1 mouse cellular context compared by ENCODE assay signal in the genomic region with DNA sequence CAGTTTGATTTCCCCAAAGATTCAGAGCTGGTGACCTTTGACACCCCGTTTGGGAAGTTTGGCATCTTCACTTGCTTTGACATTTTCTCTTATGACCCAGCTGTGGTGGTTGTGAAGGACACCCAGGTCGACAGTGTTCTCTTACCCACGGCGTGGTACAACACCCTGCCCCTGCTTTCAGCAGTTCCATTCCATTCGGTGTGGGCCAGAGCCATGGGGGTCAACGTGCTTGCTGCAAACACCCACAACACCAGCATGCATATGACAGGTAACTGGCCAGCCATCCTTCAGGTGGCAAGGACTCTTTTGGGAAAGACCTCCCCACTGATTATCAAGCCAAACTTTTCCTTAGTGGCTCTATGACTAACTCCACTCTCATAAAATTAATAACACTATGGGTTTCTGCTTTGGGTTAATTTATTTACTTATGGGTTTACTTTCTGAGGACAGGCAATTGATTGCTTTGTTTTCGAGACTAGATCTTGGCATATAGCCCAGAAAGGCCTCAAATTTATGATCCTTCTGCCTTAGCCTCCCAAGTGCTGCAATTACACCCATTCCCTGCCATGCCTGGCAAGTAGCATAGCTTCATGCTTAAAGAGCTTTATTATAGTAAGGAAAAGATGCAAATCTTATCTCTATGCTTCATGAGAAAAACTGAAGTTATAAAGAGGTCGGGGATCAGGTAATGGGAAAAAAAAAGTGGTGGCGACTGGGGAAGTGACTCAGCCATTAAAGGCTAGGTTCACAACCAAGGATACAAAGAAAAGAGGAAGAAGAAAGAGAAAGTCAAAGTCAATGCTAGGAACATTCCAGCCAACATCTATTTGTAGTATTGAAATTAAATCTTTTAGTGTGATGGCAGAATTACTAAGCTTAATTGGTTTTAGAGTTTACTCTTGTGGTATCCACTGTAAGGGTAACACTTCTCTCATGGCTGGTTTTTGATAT.
TF ChIP-seq lines count a peak whose summit lies in the region.

No protein-coding gene starts in this region.

TF ChIP-seq in MEL, 35 proteins besides CTCF, POLR2A, EP300 and RAD21 (continued from another document):
- TF ChIP-seq E2F4 (IDR thresholded peaks at IDR 0.05; ENCODE audit: borderline replicate concordance, low read depth, low read length): no peak
- no peak for TF ChIP-seq MYB (IDR thresholded peaks at IDR 0.05; ENCODE audit: low read depth, low read length)
- no peak for TF ChIP-seq CHD1 (IDR thresholded peaks at IDR 0.05; ENCODE audit: low read depth, low read length)
